Mouse (Mus musculus): ENCODE measurements around the gene Gpank1. TPM values are rescaled to one million over a fixed set of nuclear protein-coding genes. Genes with fewer than 3 reads are reported as not detected.

Gpank1 gene
- total and polyA plus RNA-seq, 3 experiments: 40.4 to 44.7 TPM; not detected in 1

- Histone ChIP-seq H3K27me3 (ENCODE audit: control insufficient read depth in 1 of 2, insufficient read depth in 2 of 2, low read length in 2 of 2) (no peaks in the 10 kb centered on the region), H3K4me1 (ENCODE audit: control insufficient read depth in 1 of 2, insufficient read depth in 2 of 2, low read length in 2 of 2) (peaks cover 5 to 32% of the 10 kb centered on the region in 2 experiments), H3K4me3 (ENCODE audit: control insufficient read depth in 1 of 2, insufficient read depth in 1 of 2, low read depth in 2 of 2, low read length in 2 of 2) (peak within 1 kb of the TSS; percentile 69 to 94)
- TF ChIP-seq NRF1 (IDR thresholded peaks at IDR 0.05; ENCODE audit: insufficient read depth, low read depth, low read length, poor library complexity, severe bottlenecking): peak; percentile 42; the same call in 1 of the 2 replicates
- no peak for TF ChIP-seq MEF2A (IDR thresholded peaks at IDR 0.05; ENCODE audit: extremely low read depth, insufficient replicate concordance, low read depth, low read length, poor library complexity, severe bottlenecking)
- no peak for TF ChIP-seq GABPA (IDR thresholded peaks at IDR 0.05; ENCODE audit: low read depth, low read length)
- no peak for TF ChIP-seq ZC3H11A (IDR thresholded peaks at IDR 0.05; ENCODE audit: low read depth, low read length)
- 0 out of 2 replicates have a peak, but pooled peaks have one; percentile 47 for TF ChIP-seq USF1 (IDR thresholded peaks at IDR 0.05; ENCODE audit: low read depth, low read length)
- TF ChIP-seq EP300 (IDR thresholded peaks at IDR 0.05; ENCODE audit: low read depth in 1 of 2, low read length in 2 of 2): peak in 1 of 2 experiments; percentile 15; a peak in 1 of 4 replicates
- peak; percentile 51 for TF ChIP-seq ETS1 (IDR thresholded peaks at IDR 0.05; ENCODE audit: low read depth, low read length)
- TF ChIP-seq ZMIZ1 (IDR thresholded peaks at IDR 0.05; ENCODE audit: low read depth, low read length): peak; percentile 89
- TF ChIP-seq MAX (IDR thresholded peaks at IDR 0.05; ENCODE audit: low read length): peak; percentile 70
- TF ChIP-seq USF2 (IDR thresholded peaks at IDR 0.05; ENCODE audit: borderline replicate concordance in 1 of 2, insufficient read depth in 1 of 2, low read depth in 1 of 2, low read length in 2 of 2): no peak
- TF ChIP-seq MYB (IDR thresholded peaks at IDR 0.05; ENCODE audit: low read depth, low read length): no peak
- no peak for TF ChIP-seq CHD2 (IDR thresholded peaks at IDR 0.05; ENCODE audit: low read length)
- peak in 1 of 3 experiments; percentile 3; a peak in 1 of 6 replicates for TF ChIP-seq CTCF (IDR thresholded peaks at IDR 0.05 in 2 of 3, conservative IDR thresholded peaks at IDR 0.05 in 1 of 3; ENCODE audit: control insufficient read depth in 1 of 3, insufficient read depth in 1 of 3, low read depth in 2 of 3, low read length in 3 of 3, poor library complexity in 1 of 3, severe bottlenecking in 1 of 3)
- TF ChIP-seq SIN3A (IDR thresholded peaks at IDR 0.05; ENCODE audit: low read length): peak; percentile 42
- peak; percentile 72 for TF ChIP-seq HCFC1 (IDR thresholded peaks at IDR 0.05; ENCODE audit: low read depth, low read length)
- TF ChIP-seq NELFE (IDR thresholded peaks at IDR 0.05; ENCODE audit: low read depth, low read length): peak; percentile 90
- no peak for TF ChIP-seq RAD21 (IDR thresholded peaks at IDR 0.05; ENCODE audit: low read depth, low read length)
- peak; percentile 73 to 84 for TF ChIP-seq POLR2A (IDR thresholded peaks at IDR 0.05; ENCODE audit: control insufficient read depth in 1 of 2, insufficient read depth in 1 of 2, low read depth in 1 of 2, low read length in 2 of 2, poor library complexity in 1 of 2)
- TF ChIP-seq KAT2A (conservative IDR thresholded peaks at IDR 0.05; ENCODE audit: low read depth, low read length): no peak; the same call in 1 of the 2 replicates
- TF ChIP-seq GATA1 (IDR thresholded peaks at IDR 0.05; ENCODE audit: low read depth, low read length): no peak
- TF ChIP-seq MYC (IDR thresholded peaks at IDR 0.05; ENCODE audit: low read depth, low read length): peak; percentile 80; the same call in 1 of the 2 replicates
- TF ChIP-seq BHLHE40 (IDR thresholded peaks at IDR 0.05; ENCODE audit: borderline replicate concordance, low read depth, low read length): peak; percentile 8; the same call in 1 of the 2 replicates
- no peak for TF ChIP-seq ELF1 (IDR thresholded peaks at IDR 0.05; ENCODE audit: low read depth, low read length)
- peak; percentile 78 for TF ChIP-seq MXI1 (IDR thresholded peaks at IDR 0.05; ENCODE audit: low read depth, low read length)
- TF ChIP-seq JUND (IDR thresholded peaks at IDR 0.05; ENCODE audit: low read depth, low read length): no peak
- TF ChIP-seq MAFK (IDR thresholded peaks at IDR 0.05; ENCODE audit: borderline replicate concordance, low read depth, low read length): no peak
- TF ChIP-seq E2F4 (IDR thresholded peaks at IDR 0.05; ENCODE audit: borderline replicate concordance, low read depth, low read length): no peak
- peak; percentile 99 for TF ChIP-seq CHD1 (IDR thresholded peaks at IDR 0.05; ENCODE audit: low read depth, low read length)
- TF ChIP-seq MAZ (IDR thresholded peaks at IDR 0.05; ENCODE audit: low read depth, low read length): peak; percentile 87; the same call in 1 of the 2 replicates
- TF ChIP-seq POLR2AphosphoS2 (IDR thresholded peaks at IDR 0.05; ENCODE audit: low read length): peak; percentile 88; the same call in 1 of the 2 replicates
- 0 out of 2 replicates have a peak, but pooled peaks have one; percentile 46 for TF ChIP-seq UBTF (IDR thresholded peaks at IDR 0.05; ENCODE audit: borderline replicate concordance, insufficient read depth, low read depth, low read length)
- peak; percentile 48 for TF ChIP-seq TCF12 (IDR thresholded peaks at IDR 0.05; ENCODE audit: low read depth, low read length)
- no peak for TF ChIP-seq TAL1 (IDR thresholded peaks at IDR 0.05; ENCODE audit: low read length)
- TF ChIP-seq SMC3 (IDR thresholded peaks at IDR 0.05; ENCODE audit: low read depth, low read length): no peak
- TF ChIP-seq POLR2AphosphoS5 (IDR thresholded peaks at IDR 0.05; ENCODE audit: borderline replicate concordance, low read depth, low read length): no peak
Measured at GRCm38 (mm10) chr17:35088825-35089644, 32.2 kb upstream of the Gpank1 start, which contains the start of gene Abhd16a. Abhd16a (plus strand) TSS chr17:35089263.

More at GRCm38 (mm10) chr17:35088825-35089644, 32.2 kb upstream of the Gpank1 start, which contains the start of gene Abhd16a:
- Histone ChIP-seq H3K27ac (ENCODE audit: control insufficient read depth, low read depth, low read length) (peak within 1 kb of the TSS; percentile 81), H3K9ac (ENCODE audit: control insufficient read depth, low read depth, low read length, poor library complexity, severe bottlenecking) (peak within 1 kb of the TSS; percentile 87), H3K36me3 (ENCODE audit: control insufficient read depth in 1 of 2, insufficient read depth in 2 of 2, low read length in 2 of 2) (peaks cover 0 to 14% of the 10 kb centered on the region in 2 experiments; a peak in 2 of 4 replicates), H3K9me3 (replicated peaks; ENCODE audit: insufficient read depth, low read length) (no peaks in the 10 kb centered on the region), H3K79me2 (ENCODE audit: control insufficient read depth, insufficient read depth, low read length, poor library complexity) (peaks cover 18% of the 10 kb centered on the region)
- DNase-seq (ENCODE audit: low read depth, low spot score): peak; percentile 96
